Mouse (Mus musculus): ENCODE data around the gene Sgcd. TPM values are rescaled to one million over a fixed set of nuclear protein-coding genes. Genes with fewer than 3 reads are reported as not detected.

Sgcd gene
- polyA plus RNA-seq, 1 experiment from 2014 or later: 6.7 TPM

GRCm38 (mm10) chr11:47742806-47743205 lies 246.0 kb downstream of the Sgcd start:
- no peak for ATAC-seq (replicated peaks; ENCODE audit: extremely low read depth, insufficient read depth, low FRiP score)
- no peak overlapping the region for H3K4me3 ChIP-seq (ENCODE audit: low read length)
- H3K27me3 ChIP-seq (ENCODE audit: control insufficient read depth, insufficient read depth, low read length): no peaks in the 10 kb centered on the region
- H3K9me3 ChIP-seq (replicated peaks; ENCODE audit: control insufficient read depth, low read length): no peaks in the 10 kb centered on the region
- no peak overlapping the region for H3K27ac ChIP-seq (ENCODE audit: low read length)
- H3K4me2 ChIP-seq (ENCODE audit: low read depth, low read length): no peak overlapping the region
- 51% methylated on average over 2 of the region's 2 CpGs for WGBS
- no peak overlapping the region for H3K9ac ChIP-seq (ENCODE audit: low read length)
- no peaks in the 10 kb centered on the region for H3K4me1 ChIP-seq (ENCODE audit: control insufficient read depth, insufficient read depth, low read length)
- no peaks in the 10 kb centered on the region for H3K36me3 ChIP-seq (ENCODE audit: control insufficient read depth, insufficient read depth)

- 62% methylated on average over 8 of the region's 8 CpGs for WGBS
- Histone ChIP-seq H3K4me2 (ENCODE audit: low read depth, low read length) (no peak overlapping the region), H3K36me3 (ENCODE audit: control insufficient read depth, insufficient read depth) (no peaks in the 10 kb centered on the region), H3K9me3 (replicated peaks; ENCODE audit: control insufficient read depth, low read length) (no peaks in the 10 kb centered on the region), H3K27ac (ENCODE audit: low read length) (no peak overlapping the region), H3K4me1 (ENCODE audit: control insufficient read depth, insufficient read depth, low read length) (no peaks in the 10 kb centered on the region), H3K27me3 (ENCODE audit: control insufficient read depth, insufficient read depth, low read length) (no peaks in the 10 kb centered on the region), H3K9ac (ENCODE audit: low read length) (no peak overlapping the region), H3K4me3 (ENCODE audit: low read length) (no peak overlapping the region)
- ATAC-seq (replicated peaks; ENCODE audit: extremely low read depth, insufficient read depth, low FRiP score): no peak
These were observed 283.6 kb downstream of the Sgcd start for GRCm38 (mm10) chr11:47704930-47705787.

GRCm38 (mm10) chr11:47695611-47696010 lies 293.2 kb downstream of the Sgcd start:
- Histone ChIP-seq H3K27me3 (ENCODE audit: control insufficient read depth, insufficient read depth, low read length) (no peaks in the 10 kb centered on the region), H3K4me2 (ENCODE audit: low read depth, low read length) (no peak overlapping the region), H3K9ac (ENCODE audit: low read length) (no peak overlapping the region), H3K4me3 (ENCODE audit: low read length) (no peak overlapping the region), H3K9me3 (replicated peaks; ENCODE audit: control insufficient read depth, low read length) (no peaks in the 10 kb centered on the region), H3K36me3 (ENCODE audit: control insufficient read depth, insufficient read depth) (no peaks in the 10 kb centered on the region), H3K27ac (ENCODE audit: low read length) (no peak overlapping the region), H3K4me1 (ENCODE audit: control insufficient read depth, insufficient read depth, low read length) (no peaks in the 10 kb centered on the region)
- ATAC-seq (replicated peaks; ENCODE audit: extremely low read depth, insufficient read depth, low FRiP score): no peak
- WGBS: 73% methylated on average over 1 of the region's 1 CpGs

GRCm38 (mm10) chr11:47658135-47658534 lies 330.6 kb downstream of the Sgcd start:
- Histone ChIP-seq H3K9me3 (replicated peaks; ENCODE audit: control insufficient read depth, low read length) (no peaks in the 10 kb centered on the region), H3K27ac (ENCODE audit: low read length) (no peak overlapping the region), H3K4me1 (ENCODE audit: control insufficient read depth, insufficient read depth, low read length) (no peaks in the 10 kb centered on the region), H3K4me2 (ENCODE audit: low read depth, low read length) (no peak overlapping the region), H3K27me3 (ENCODE audit: control insufficient read depth, insufficient read depth, low read length) (no peaks in the 10 kb centered on the region), H3K36me3 (ENCODE audit: control insufficient read depth, insufficient read depth) (no peaks in the 10 kb centered on the region), H3K4me3 (ENCODE audit: low read length) (no peak overlapping the region), H3K9ac (ENCODE audit: low read length) (no peak overlapping the region)
- no peak for ATAC-seq (replicated peaks; ENCODE audit: extremely low read depth, insufficient read depth, low FRiP score)
- WGBS: 0% methylated on average over 1 of the region's 1 CpGs

- Histone ChIP-seq H3K4me3 (ENCODE audit: low read length) (no peak overlapping the region), H3K36me3 (ENCODE audit: control insufficient read depth, insufficient read depth) (no peaks in the 10 kb centered on the region), H3K9ac (ENCODE audit: low read length) (no peak overlapping the region), H3K4me1 (ENCODE audit: control insufficient read depth, insufficient read depth, low read length) (no peaks in the 10 kb centered on the region), H3K4me2 (ENCODE audit: low read depth, low read length) (no peak overlapping the region), H3K9me3 (replicated peaks; ENCODE audit: control insufficient read depth, low read length) (no peaks in the 10 kb centered on the region), H3K27me3 (ENCODE audit: control insufficient read depth, insufficient read depth, low read length) (no peaks in the 10 kb centered on the region), H3K27ac (ENCODE audit: low read length) (no peak overlapping the region)
- ATAC-seq (replicated peaks; ENCODE audit: extremely low read depth, insufficient read depth, low FRiP score): no peak
These were observed 342.9 kb downstream of the Sgcd start for GRCm38 (mm10) chr11:47645911-47646310.

- H3K27me3 ChIP-seq (ENCODE audit: control insufficient read depth, insufficient read depth, low read length): no peaks in the 10 kb centered on the region
- H3K4me2 ChIP-seq (ENCODE audit: low read depth, low read length): no peak overlapping the region
- no peak overlapping the region for H3K9ac ChIP-seq (ENCODE audit: low read length)
- WGBS: 63% methylated on average over 2 of the region's 2 CpGs
- no peak overlapping the region for H3K4me3 ChIP-seq (ENCODE audit: low read length)
- H3K27ac ChIP-seq (ENCODE audit: low read length): no peak overlapping the region
- no peak for ATAC-seq (replicated peaks; ENCODE audit: extremely low read depth, insufficient read depth, low FRiP score)
- no peaks in the 10 kb centered on the region for H3K4me1 ChIP-seq (ENCODE audit: control insufficient read depth, insufficient read depth, low read length)
- no peaks in the 10 kb centered on the region for H3K9me3 ChIP-seq (replicated peaks; ENCODE audit: control insufficient read depth, low read length)
- no peaks in the 10 kb centered on the region for H3K36me3 ChIP-seq (ENCODE audit: control insufficient read depth, insufficient read depth)
These were observed 347.1 kb downstream of the Sgcd start for GRCm38 (mm10) chr11:47641567-47642259.

GRCm38 (mm10) chr11:47640556-47640955 lies 348.2 kb downstream of the Sgcd start:
- no peaks in the 10 kb centered on the region for H3K36me3 ChIP-seq (ENCODE audit: control insufficient read depth, insufficient read depth)
- no peak overlapping the region for H3K9ac ChIP-seq (ENCODE audit: low read length)
- no peaks in the 10 kb centered on the region for H3K9me3 ChIP-seq (replicated peaks; ENCODE audit: control insufficient read depth, low read length)
- H3K27ac ChIP-seq (ENCODE audit: low read length): no peak overlapping the region
- H3K27me3 ChIP-seq (ENCODE audit: control insufficient read depth, insufficient read depth, low read length): no peaks in the 10 kb centered on the region
- H3K4me3 ChIP-seq (ENCODE audit: low read length): no peak overlapping the region
- no peak for ATAC-seq (replicated peaks; ENCODE audit: extremely low read depth, insufficient read depth, low FRiP score)
- no peaks in the 10 kb centered on the region for H3K4me1 ChIP-seq (ENCODE audit: control insufficient read depth, insufficient read depth, low read length)
- H3K4me2 ChIP-seq (ENCODE audit: low read depth, low read length): no peak overlapping the region
- 38% methylated on average over 1 of the region's 1 CpGs for WGBS

- no peaks in the 10 kb centered on the region for H3K9me3 ChIP-seq (replicated peaks; ENCODE audit: control insufficient read depth, low read length)
- WGBS: 79% methylated on average over 2 of the region's 2 CpGs
- no peak for ATAC-seq (replicated peaks; ENCODE audit: extremely low read depth, insufficient read depth, low FRiP score)
- no peak overlapping the region for H3K4me2 ChIP-seq (ENCODE audit: low read depth, low read length)
- no peaks in the 10 kb centered on the region for H3K4me1 ChIP-seq (ENCODE audit: control insufficient read depth, insufficient read depth, low read length)
- no peak overlapping the region for H3K27ac ChIP-seq (ENCODE audit: low read length)
- no peak overlapping the region for H3K9ac ChIP-seq (ENCODE audit: low read length)
- H3K4me3 ChIP-seq (ENCODE audit: low read length): no peak overlapping the region
- H3K36me3 ChIP-seq (ENCODE audit: control insufficient read depth, insufficient read depth): no peaks in the 10 kb centered on the region
- no peaks in the 10 kb centered on the region for H3K27me3 ChIP-seq (ENCODE audit: control insufficient read depth, insufficient read depth, low read length)
These were observed 358.6 kb downstream of the Sgcd start for GRCm38 (mm10) chr11:47630186-47630585.

- Histone ChIP-seq H3K4me1 (ENCODE audit: control insufficient read depth, insufficient read depth, low read length) (no peaks in the 10 kb centered on the region), H3K27me3 (ENCODE audit: control insufficient read depth, insufficient read depth, low read length) (no peaks in the 10 kb centered on the region), H3K9ac (ENCODE audit: low read length) (no peak overlapping the region), H3K9me3 (replicated peaks; ENCODE audit: control insufficient read depth, low read length) (no peaks in the 10 kb centered on the region), H3K27ac (ENCODE audit: low read length) (no peak overlapping the region), H3K36me3 (ENCODE audit: control insufficient read depth, insufficient read depth) (no peaks in the 10 kb centered on the region), H3K4me2 (ENCODE audit: low read depth, low read length) (no peak overlapping the region), H3K4me3 (ENCODE audit: low read length) (no peak overlapping the region)
- 88% methylated on average over 4 of the region's 4 CpGs for WGBS
- no peak for ATAC-seq (replicated peaks; ENCODE audit: extremely low read depth, insufficient read depth, low FRiP score)
These were observed 378.9 kb downstream of the Sgcd start for GRCm38 (mm10) chr11:47609892-47610291.
